Mouse (Mus musculus) liver, postnatal 0 days (tissue): Measurements from ENCODE around the gene 1700029P11Rik. TPM values are rescaled to one million over a fixed set of nuclear protein-coding genes. Genes with fewer than 3 reads are reported as not detected.
A peak's percentile ranks its signal among the peaks of the same experiment; 100 is the strongest.

ENCODE experiments used
- ATAC-seq: fragments of 200-750 bp; cut with Nextera tagmentation; 2 replicates; pipeline ENCODE4 v1.8.0; 2017; ENCODE audit warnings: mild to moderate bottlenecking, moderate library complexity
- DNase-seq: peaks from one replicate; pipeline ENCODE4 v3.0.0-alpha.2; 2016
- H3K27ac ChIP-seq: fragments of 300-500 bp; sonication (generic); 2 replicates; pipeline ENCODE4 v1.5.1; 2014; ENCODE audit warnings: antibody characterized with exemption, moderate library complexity, mild to moderate bottlenecking, low read depth
- H3K27me3 ChIP-seq: fragments of 300-500 bp; sonication (generic); 2 replicates; pipeline ENCODE4 v1.6.1; 2014; ENCODE audit warnings: low read length, control low read depth, mixed read lengths; ENCODE audit not compliant: insufficient read depth
- H3K36me3 ChIP-seq: fragments of 300-500 bp; sonication (generic); replicated peaks from 2 replicates; pipeline ENCODE4 v1.6.1; 2014; ENCODE audit warnings: mild to moderate bottlenecking, control low read depth, low read length, moderate library complexity, mixed read lengths; ENCODE audit not compliant: insufficient read depth
- H3K4me1 ChIP-seq: fragments of 300-500 bp; sonication (generic); 2 replicates; pipeline ENCODE4 v1.6.1; 2014; ENCODE audit warnings: antibody characterized with exemption, mild to moderate bottlenecking, control low read depth; ENCODE audit not compliant: insufficient read depth
- H3K4me2 ChIP-seq: fragments of 300-500 bp; sonication (generic); 2 replicates; pipeline ENCODE4 v1.6.1; 2014; ENCODE audit warnings: low read depth, mild to moderate bottlenecking, low read length, moderate library complexity, mixed read lengths
- H3K4me3 ChIP-seq: fragments of 300-500 bp; sonication (generic); 2 replicates; pipeline ENCODE4 v1.5.1; 2014; ENCODE audit warnings: low read depth, low read length
- H3K9ac ChIP-seq: fragments of 300-500 bp; sonication (generic); replicated peaks from 2 replicates; pipeline ENCODE4 v1.6.1; 2014; ENCODE audit warnings: mild to moderate bottlenecking, moderate library complexity
- H3K9me3 ChIP-seq: fragments of 300-500 bp; sonication (generic); 2 replicates; pipeline ENCODE4 v1.6.1; 2016; ENCODE audit warnings: mild to moderate bottlenecking, control low read depth, low read length, mixed read lengths
- CTCF ChIP-seq: sonication (generic); IDR thresholded peaks from 2 replicates; pipeline ENCODE4 v1.5.1; 2016; ENCODE audit warnings: antibody characterized with exemption, low read depth
- EP300 ChIP-seq: IDR thresholded peaks from 2 replicates; pipeline ENCODE4 v1.6.1; 2016; ENCODE audit warnings: antibody characterized with exemption, low read depth, mild to moderate bottlenecking
- WGBS: fragments of 180-500 bp; shearing (Covaris S2); extraction: QIAGEN DNeasy Blood & Tissue Kit; methylation state at CpG from one replicate; pipeline ENCODE4 v1.1.7; 2014; ENCODE audit not compliant: insufficient replicate concordance; 5-methylcytosine and 5-hydroxymethylcytosine counted together
- polyA plus RNA-seq: library from polyadenylated mRNA; unstranded; fragments of >200 nt; fragmentation: Nextera tagmentation; extraction: Ambion mirVana; gene quantifications from 2 replicates; pipeline ENCODE4 v1.2.1, GENCODE M21; 2015

The 1700029P11Rik gene
- polyA plus RNA-seq, 1 experiment from 2014 or later, result not detected

DNA sequence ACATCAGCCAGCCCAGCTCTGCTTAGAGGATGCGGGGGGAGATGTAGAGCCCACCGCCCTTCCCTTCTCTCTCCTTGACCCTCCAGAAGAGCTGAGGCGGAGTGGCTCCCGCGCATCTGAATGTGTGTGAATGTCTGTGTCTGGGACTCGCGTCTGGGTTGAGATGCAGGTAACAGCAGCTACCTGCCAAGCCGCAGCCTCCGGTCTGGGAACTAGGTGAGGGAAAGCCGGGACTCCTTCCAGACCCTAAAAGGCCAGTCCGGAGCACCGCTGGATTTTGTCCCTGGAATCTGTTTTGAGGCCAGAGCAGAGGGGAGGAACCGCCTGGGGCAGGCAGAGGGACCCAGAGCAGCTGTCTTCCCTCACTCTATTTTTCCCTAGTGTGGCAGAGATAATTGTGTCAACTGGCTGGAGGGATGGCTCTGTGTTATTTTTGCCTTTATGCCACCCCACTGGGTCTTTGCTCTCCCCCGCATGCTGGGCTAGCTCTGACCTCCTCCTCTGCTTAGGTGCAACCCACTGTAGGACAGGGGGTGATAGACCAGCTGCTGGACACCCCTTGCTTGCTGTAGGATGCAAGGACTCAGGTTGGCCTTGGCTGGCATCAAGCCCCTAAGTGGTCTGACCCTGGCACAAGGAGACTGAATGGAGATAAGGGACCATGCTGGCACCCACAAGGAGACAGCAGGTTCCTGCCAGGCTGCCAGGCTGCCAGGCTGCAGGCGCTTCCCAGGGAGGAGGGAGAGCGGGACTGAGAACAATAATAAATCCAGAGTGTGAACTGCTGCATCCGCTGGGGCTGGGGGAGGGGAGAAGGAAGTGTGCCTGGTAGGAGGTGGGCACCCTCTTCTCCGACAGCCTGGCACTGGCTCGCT, 43.0 kb upstream of the 1700029P11Rik start:
- DNase-seq (no peak), ATAC-seq (no peak)
- Histone ChIP-seq H3K4me3 (peak overlapping the region; percentile 29; the same call in 1 of the 2 replicates), H3K27ac (no peak overlapping the region), H3K36me3 (no peaks in the 10 kb centered on the region), H3K9me3 (no peaks in the 10 kb centered on the region), H3K4me2 (peak overlapping the region; percentile 52), H3K4me1 (peaks cover 8% of the 10 kb centered on the region), H3K27me3 (peaks cover 9% of the 10 kb centered on the region), H3K9ac (no peak overlapping the region)
- TF ChIP-seq CTCF, result no peak
- 17% methylated on average over 19 of the region's 19 CpGs for WGBS

DNA sequence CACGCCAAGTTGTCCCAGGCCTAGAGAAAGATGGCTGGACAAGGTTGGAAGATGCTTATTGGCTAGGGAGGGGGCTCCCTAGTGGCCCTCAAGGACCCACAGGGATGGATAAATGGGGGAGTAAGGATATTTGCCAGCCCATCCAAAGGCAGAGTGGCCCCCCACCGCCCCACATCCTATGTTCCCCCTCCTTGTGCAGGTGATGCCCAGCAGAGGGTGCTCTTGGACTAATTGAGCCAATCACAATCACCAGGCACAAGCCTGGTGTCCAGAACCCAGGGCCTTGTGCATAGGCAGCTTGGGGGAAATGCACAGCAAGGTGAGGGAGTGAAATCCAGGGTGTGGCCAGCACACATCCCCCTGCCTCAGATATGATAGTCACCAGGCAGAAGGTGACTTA, 42.1 kb upstream of the 1700029P11Rik start:
- 34% methylated on average over 2 of the region's 2 CpGs for WGBS
- TF ChIP-seq CTCF, result peak; percentile 75
- no peak for TF ChIP-seq EP300
- H3K4me1 ChIP-seq, result peaks cover 6% of the 10 kb centered on the region; the same call in 1 of the 2 replicates
- no peak overlapping the region for H3K9ac ChIP-seq
- ATAC-seq (no peak), DNase-seq (peak; percentile 57)
- no peaks in the 10 kb centered on the region for H3K9me3 ChIP-seq
- no peak overlapping the region for H3K4me2 ChIP-seq
- peaks cover 9% of the 10 kb centered on the region for H3K27me3 ChIP-seq
- no peak overlapping the region for H3K4me3 ChIP-seq
- no peak overlapping the region for H3K27ac ChIP-seq
- no peaks in the 10 kb centered on the region for H3K36me3 ChIP-seq

DNA sequence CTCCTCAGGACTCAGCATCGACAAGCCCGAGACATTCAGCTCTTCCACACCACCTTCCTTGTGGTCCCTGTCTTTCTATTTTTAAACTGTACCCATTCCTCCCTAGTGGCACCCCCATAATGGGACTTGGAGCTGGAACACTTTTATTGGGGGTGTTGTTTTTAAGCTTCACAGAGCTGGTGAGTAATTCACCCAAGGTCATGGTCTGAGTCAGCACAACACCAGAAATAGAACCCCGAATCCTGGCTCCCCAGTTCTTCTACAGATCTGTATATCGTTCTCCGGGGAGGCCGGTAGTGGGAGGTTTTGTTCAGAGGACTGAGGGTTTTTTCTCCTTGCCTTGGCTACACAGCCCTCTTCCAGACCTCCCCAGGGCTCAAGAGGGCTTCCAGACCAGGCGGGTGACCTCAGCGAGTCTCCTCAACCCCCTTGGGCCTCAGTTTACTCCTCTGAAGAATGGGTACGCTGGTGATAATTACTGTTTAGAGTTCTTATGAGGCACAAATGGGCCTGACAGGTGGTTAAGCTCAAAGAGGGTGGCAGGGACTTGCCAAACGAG, 41.1 kb upstream of the 1700029P11Rik start:
- H3K4me2 ChIP-seq, result no peak overlapping the region
- H3K4me1 ChIP-seq, result peaks cover 3% of the 10 kb centered on the region; the same call in 1 of the 2 replicates
- H3K27ac ChIP-seq, result no peak overlapping the region
- 84% methylated on average over 10 of the region's 10 CpGs for WGBS
- no peak for ATAC-seq
- H3K4me3 ChIP-seq, result no peak overlapping the region
- no peak for DNase-seq
- no peak overlapping the region for H3K9ac ChIP-seq
- peaks cover 9% of the 10 kb centered on the region for H3K27me3 ChIP-seq
- no peaks in the 10 kb centered on the region for H3K36me3 ChIP-seq
- TF ChIP-seq EP300 (no peak), CTCF (no peak)
- no peaks in the 10 kb centered on the region for H3K9me3 ChIP-seq

DNA sequence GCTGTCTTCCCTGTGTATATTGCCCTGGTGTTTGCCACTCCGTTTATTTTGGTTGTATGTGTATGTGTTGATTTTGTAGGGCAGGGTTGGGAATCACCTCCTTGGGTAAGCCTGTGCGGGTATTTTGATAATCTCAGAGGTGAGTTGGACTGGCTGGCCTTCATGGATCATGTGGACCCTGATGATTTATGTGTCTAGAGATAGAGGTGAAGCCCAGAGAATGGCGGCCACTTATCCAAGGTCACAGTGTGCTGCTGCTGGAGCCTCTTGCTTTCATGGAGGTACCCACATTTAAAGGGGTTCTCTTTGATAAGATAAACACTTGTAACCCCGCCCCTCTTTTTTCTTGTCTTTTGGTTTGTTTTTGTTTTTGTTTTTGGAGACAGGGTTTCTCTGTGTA, 40.6 kb upstream of the 1700029P11Rik start:
- TF ChIP-seq CTCF, result no peak
- TF ChIP-seq EP300, result no peak
- Histone ChIP-seq H3K36me3 (no peaks in the 10 kb centered on the region), H3K27ac (no peak overlapping the region), H3K27me3 (peaks cover 9% of the 10 kb centered on the region), H3K9ac (no peak overlapping the region), H3K9me3 (no peaks in the 10 kb centered on the region), H3K4me1 (peaks cover 3% of the 10 kb centered on the region; the same call in 1 of the 2 replicates), H3K4me2 (no peak overlapping the region), H3K4me3 (no peak overlapping the region)
- WGBS, result 60% methylated on average over 4 of the region's 4 CpGs
- ATAC-seq, result no peak
- no peak for DNase-seq

DNA sequence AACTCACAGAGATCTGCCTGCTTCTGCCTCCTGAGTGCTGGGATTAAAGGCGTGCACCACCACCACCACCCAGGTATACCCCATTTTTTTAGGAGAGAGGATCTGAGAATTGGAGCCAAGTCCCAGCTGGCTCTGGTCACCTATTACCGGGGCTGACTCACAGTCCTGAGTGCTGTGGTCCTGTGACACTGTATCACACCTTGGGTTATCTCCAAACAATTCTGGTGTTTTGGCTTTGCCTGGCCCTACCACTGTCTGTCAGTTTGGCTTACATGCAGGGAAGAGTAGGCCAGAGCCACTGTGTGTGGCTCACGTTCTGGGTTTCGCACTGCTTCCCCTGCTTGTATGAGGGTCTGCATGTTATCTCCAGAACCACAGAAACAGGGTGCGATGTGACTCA, 40.1 kb upstream of the 1700029P11Rik start:
- H3K9ac ChIP-seq, result no peak overlapping the region
- no peak for TF ChIP-seq EP300
- TF ChIP-seq CTCF, result no peak
- no peak for DNase-seq
- peaks cover 3% of the 10 kb centered on the region; the same call in 1 of the 2 replicates for H3K4me1 ChIP-seq
- H3K27me3 ChIP-seq, result peaks cover 9% of the 10 kb centered on the region
- H3K36me3 ChIP-seq, result no peaks in the 10 kb centered on the region
- H3K4me2 ChIP-seq, result no peak overlapping the region
- no peaks in the 10 kb centered on the region for H3K9me3 ChIP-seq
- H3K27ac ChIP-seq, result no peak overlapping the region
- no peak for ATAC-seq
- WGBS, result 82% methylated on average over 5 of the region's 5 CpGs
- H3K4me3 ChIP-seq, result no peak overlapping the region

DNA sequence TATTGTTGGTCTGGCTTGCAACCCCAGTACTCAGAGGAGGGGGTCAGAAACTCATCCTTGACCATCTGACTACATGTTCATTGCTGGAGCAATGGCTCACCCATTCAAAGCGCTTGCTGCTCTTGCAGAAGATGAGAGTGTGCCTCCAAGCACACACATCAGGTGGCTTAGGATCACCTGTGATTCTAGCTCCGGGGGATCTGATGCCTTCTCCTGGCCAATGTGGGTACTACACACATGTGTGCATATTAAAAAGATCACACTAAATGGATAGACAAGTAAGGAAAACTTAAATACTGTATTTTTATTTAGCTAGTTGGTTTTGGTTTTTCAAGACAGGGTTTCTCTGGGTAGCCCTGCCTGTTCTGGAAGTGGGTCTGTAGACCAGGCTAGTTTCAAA, 39.3 kb upstream of the 1700029P11Rik start:
- H3K27me3 ChIP-seq, result peaks cover 9% of the 10 kb centered on the region
- peaks cover 3% of the 10 kb centered on the region; the same call in 1 of the 2 replicates for H3K4me1 ChIP-seq
- TF ChIP-seq EP300 (no peak), CTCF (peak; percentile 42)
- WGBS, result 82% methylated on average over 2 of the region's 2 CpGs
- no peak overlapping the region for H3K4me2 ChIP-seq
- H3K27ac ChIP-seq, result no peak overlapping the region
- H3K9ac ChIP-seq, result no peak overlapping the region
- H3K36me3 ChIP-seq, result no peaks in the 10 kb centered on the region
- H3K9me3 ChIP-seq, result no peaks in the 10 kb centered on the region
- H3K4me3 ChIP-seq, result no peak overlapping the region
- DNase-seq, result no peak
- ATAC-seq, result no peak
